In the genomic region with DNA sequence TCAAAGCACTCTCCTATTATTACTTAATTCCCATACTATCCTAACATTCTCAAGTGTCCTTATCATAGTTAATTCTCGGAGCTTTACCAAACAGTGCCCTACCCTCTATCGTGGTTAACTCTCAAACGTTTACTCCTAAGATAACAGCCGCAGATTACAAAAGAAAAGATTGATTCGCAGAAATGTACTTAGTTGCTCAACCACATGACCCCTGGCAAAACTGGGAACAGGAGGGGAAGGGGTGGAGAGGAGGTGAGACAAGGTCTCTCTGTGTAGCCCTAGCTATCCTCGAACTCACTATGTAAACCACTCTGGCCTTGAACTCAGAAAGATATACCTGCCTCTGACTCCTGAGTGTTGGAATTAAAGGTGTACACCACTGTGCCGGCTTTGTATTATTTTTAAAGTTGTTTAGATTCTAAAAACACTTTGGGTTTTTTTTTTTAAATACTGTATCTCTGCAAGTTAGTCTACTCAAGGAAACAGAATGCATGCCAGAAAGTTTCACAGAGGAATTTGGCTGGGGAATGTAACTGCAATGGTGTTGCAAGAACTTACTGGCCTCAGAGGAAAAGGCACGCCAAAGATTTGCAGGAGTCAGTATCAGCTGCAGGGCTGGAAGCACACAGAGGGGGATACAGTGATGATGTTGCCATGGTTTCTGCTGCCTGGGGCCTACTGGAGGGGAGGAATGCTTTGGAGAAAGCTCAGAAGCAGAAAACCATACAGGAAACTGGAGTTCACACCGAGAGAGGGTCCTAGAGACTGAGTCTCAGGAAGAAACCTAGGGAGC, we compare ENCODE assay signal across 10 mouse cellular contexts.
DNase-seq lines count a peak whose midpoint lies in the region; ATAC-seq lines count a peak whose summit lies in the region.
"Had no signal": no experiment of that assay in that cellular context is flagged by ENCODE, and none has a peak within 500 bp of the region (broad histone marks: within the 10 kb centered on the region; RNA-seq: fewer than 3 reads in every experiment).

No protein-coding gene starts in this region.

- no peaks in the 10 kb centered on the region for H3K4me1 ChIP-seq in hindbrain, embryonic 11.5 days (replicated peaks; ENCODE audit: control insufficient read depth, insufficient read depth, low read length)
- H3K4me1 ChIP-seq in midbrain, embryonic 14.5 days (ENCODE audit: control insufficient read depth, insufficient read depth, low read length) = peaks cover 6% of the 10 kb centered on the region; the same call in 1 of the 2 replicates

- H3K9me3 ChIP-seq in hindbrain, embryonic 11.5 days (ENCODE audit: control insufficient read depth, low read length) = no peaks in the 10 kb centered on the region
- H3K9me3 ChIP-seq in midbrain, embryonic 14.5 days (ENCODE audit: control insufficient read depth, low read length) = no peaks in the 10 kb centered on the region

- no peaks in the 10 kb centered on the region for H3K36me3 ChIP-seq in hindbrain, embryonic 11.5 days (ENCODE audit: control insufficient read depth, insufficient read depth, low read length)
- H3K36me3 ChIP-seq in midbrain, embryonic 14.5 days (ENCODE audit: control insufficient read depth, insufficient read depth, low read length) = no peaks in the 10 kb centered on the region

- H3K4me3 ChIP-seq in hindbrain, embryonic 11.5 days (ENCODE audit: low read depth, low read length) = no peak overlapping the region
- H3K4me3 ChIP-seq in midbrain, embryonic 14.5 days (replicated peaks; ENCODE audit: low read depth, low read length) = no peak overlapping the region
- H3K4me3 ChIP-seq: myocyte had no signal

- no peak for ATAC-seq in hindbrain, embryonic 11.5 days (ENCODE audit: low FRiP score)
- ATAC-seq in midbrain, embryonic 14.5 days (ENCODE audit: low FRiP score, low TSS enrichment) = no peak; the same call in 1 of the 2 replicates
- ATAC-seq in activated CD4-positive, CD25-positive, alpha-beta regulatory T cell, adult 4 months = no peak

- H3K4me2 ChIP-seq in hindbrain, embryonic 11.5 days (replicated peaks; ENCODE audit: low read depth, low read length) = no peak overlapping the region
- no peak overlapping the region for H3K4me2 ChIP-seq in midbrain, embryonic 14.5 days (ENCODE audit: low read length)

- peak; percentile 4 for DNase-seq in gastrocnemius, postnatal 14 days
- no peak for DNase-seq in gastrocnemius, postnatal 10 days
- peak; percentile 44 for DNase-seq in brain, adult 2 months (ENCODE audit: low read depth, low spot score)
- peak; percentile 49 for DNase-seq in hindbrain, embryonic 11.5 days (ENCODE audit: low spot score)
- DNase-seq in midbrain, embryonic 14.5 days = peak; percentile 66
- DNase-seq in right cerebral cortex, postnatal 25 days = no peak
- DNase-seq in left cerebral cortex, adult 11 months (ENCODE audit: low spot score) = no peak
- DNase-seq: cerebellum, adult 9-11 months had no signal

- 71% methylated on average over 9 of the region's 9 CpGs for WGBS in hindbrain, embryonic 11.5 days
- 64% methylated on average over 9 of the region's 9 CpGs for whole genome bisulfite sequencing in midbrain, embryonic 14.5 days

- intact Hi-C loops in gastrocnemius, postnatal 14 days (cut with DNase I; ENCODE audit: low total_unique reads) = no loop called here

- no peaks in the 10 kb centered on the region for H3K27me3 ChIP-seq in hindbrain, embryonic 11.5 days (ENCODE audit: control insufficient read depth, insufficient read depth, low read length)
- H3K27me3 ChIP-seq in midbrain, embryonic 14.5 days (ENCODE audit: control insufficient read depth, insufficient read depth, low read length) = no peaks in the 10 kb centered on the region

- H3K9ac ChIP-seq in hindbrain, embryonic 11.5 days (ENCODE audit: low read depth, low read length) = no peak overlapping the region
- H3K9ac ChIP-seq in midbrain, embryonic 14.5 days (replicated peaks; ENCODE audit: low read length) = no peak overlapping the region

- no peak overlapping the region for H3K27ac ChIP-seq in hindbrain, embryonic 11.5 days (ENCODE audit: low read depth, low read length)
- H3K27ac ChIP-seq in midbrain, embryonic 14.5 days (replicated peaks; ENCODE audit: low read depth, low read length) = no peak overlapping the region

Comparison
In these comparisons a context has a peak if more than half of its experiments do, and no peak if none do; other contexts are left out.
1. DNase-seq: peak in gastrocnemius, postnatal 14 days (single experiment), brain, adult 2 months (single experiment), hindbrain, embryonic 11.5 days (single experiment) and midbrain, embryonic 14.5 days (single experiment); none in gastrocnemius, postnatal 10 days (single experiment), right cerebral cortex, postnatal 25 days (single experiment) and left cerebral cortex, adult 11 months (single experiment).